In genomic region chr4:41196861-41197610, GRCm38 (mm10) we compare ENCODE assay signal across 10 mouse cellular contexts.
DNase-seq lines count a peak whose midpoint lies in the region; ATAC-seq lines count a peak whose summit lies in the region.
"Had no signal": no experiment of that assay in that cellular context is flagged by ENCODE, and none has a peak within 500 bp of the region (broad histone marks: within the 10 kb centered on the region; RNA-seq: fewer than 3 reads in every experiment).

No protein-coding gene starts in this region.

- 78% methylated on average over 3 of the region's 3 CpGs for WGBS in hindbrain, embryonic 12.5 days
- whole genome bisulfite sequencing in hindbrain, embryonic 10.5 days: 86% methylated on average over 3 of the region's 3 CpGs
- 40% methylated on average over 3 of the region's 3 CpGs for WGBS in embryonic facial prominence, embryonic 13.5 days
- WGBS in limb, embryonic 15.5 days: 53% methylated on average over 3 of the region's 3 CpGs

- H3K36me3 ChIP-seq in hindbrain, embryonic 12.5 days: peaks cover 88% of the 10 kb centered on the region
- peaks cover 100% of the 10 kb centered on the region for H3K36me3 ChIP-seq in hindbrain, embryonic 10.5 days
- peaks cover 99% of the 10 kb centered on the region for H3K36me3 ChIP-seq in embryonic facial prominence, embryonic 13.5 days
- H3K36me3 ChIP-seq in limb, embryonic 15.5 days: peaks cover 98% of the 10 kb centered on the region

- no peaks in the 10 kb centered on the region for H3K9me3 ChIP-seq in hindbrain, embryonic 12.5 days (replicated peaks)
- H3K9me3 ChIP-seq in hindbrain, embryonic 10.5 days: no peaks in the 10 kb centered on the region
- no peaks in the 10 kb centered on the region for H3K9me3 ChIP-seq in embryonic facial prominence, embryonic 13.5 days
- no peaks in the 10 kb centered on the region for H3K9me3 ChIP-seq in limb, embryonic 15.5 days
- H3K9me3 ChIP-seq: stomach, embryonic 15.5 days had no signal

- ATAC-seq in hindbrain, embryonic 12.5 days (ENCODE audit: low FRiP score): no peak
- no peak for ATAC-seq in embryonic facial prominence, embryonic 13.5 days (ENCODE audit: insufficient number of reproducible peaks, insufficient read depth, low FRiP score, low TSS enrichment, low read depth)
- no peak for ATAC-seq in limb, embryonic 15.5 days (ENCODE audit: insufficient number of reproducible peaks, low FRiP score, low TSS enrichment, low read depth)

- 0 out of 2 replicates have a peak overlapping the region, but pooled peaks have one; percentile 24 for H3K27ac ChIP-seq in hindbrain, embryonic 12.5 days
- H3K27ac ChIP-seq in hindbrain, embryonic 10.5 days: no peak overlapping the region
- H3K27ac ChIP-seq in embryonic facial prominence, embryonic 13.5 days: peak overlapping the region; percentile 35
- peak overlapping the region; percentile 54 for H3K27ac ChIP-seq in limb, embryonic 15.5 days
- H3K27ac ChIP-seq: stomach, embryonic 15.5 days had no signal

- H3K4me1 ChIP-seq in hindbrain, embryonic 12.5 days: no peaks in the 10 kb centered on the region
- no peaks in the 10 kb centered on the region for H3K4me1 ChIP-seq in hindbrain, embryonic 10.5 days (replicated peaks)
- peaks cover 13% of the 10 kb centered on the region for H3K4me1 ChIP-seq in embryonic facial prominence, embryonic 13.5 days
- peaks cover 5% of the 10 kb centered on the region; the same call in 1 of the 2 replicates for H3K4me1 ChIP-seq in limb, embryonic 15.5 days
- H3K4me1 ChIP-seq: stomach, embryonic 15.5 days had no signal

- no peak overlapping the region for H3K9ac ChIP-seq in hindbrain, embryonic 12.5 days
- no peak overlapping the region for H3K9ac ChIP-seq in embryonic facial prominence, embryonic 13.5 days
- no peak overlapping the region for H3K9ac ChIP-seq in limb, embryonic 15.5 days
- H3K9ac ChIP-seq: stomach, embryonic 15.5 days had no signal

- no peak for DNase-seq in hindbrain, embryonic 10.5 days (ENCODE audit: low spot score)
- DNase-seq in MN1 (ENCODE audit: low spot score): peak; percentile 74
- no peak for DNase-seq in frontal cortex, postnatal 25 days (ENCODE audit: low spot score in 2 of 2)
- no peak for DNase-seq in layer of hippocampus, adult 11-12 months (ENCODE audit: low spot score)
- no peak for DNase-seq in kidney, adult 18-20 months
- DNase-seq: cerebellum, adult 2 months had no signal

- H3K4me3 ChIP-seq in hindbrain, embryonic 12.5 days: no peak overlapping the region
- H3K4me3 ChIP-seq in hindbrain, embryonic 10.5 days: no peak overlapping the region
- H3K4me3 ChIP-seq in embryonic facial prominence, embryonic 13.5 days: no peak overlapping the region
- no peak overlapping the region for H3K4me3 ChIP-seq in limb, embryonic 15.5 days
- H3K4me3 ChIP-seq: stomach, embryonic 15.5 days had no signal

- no peaks in the 10 kb centered on the region for H3K27me3 ChIP-seq in hindbrain, embryonic 12.5 days
- H3K27me3 ChIP-seq in hindbrain, embryonic 10.5 days (ENCODE audit: insufficient read depth, poor library complexity, severe bottlenecking): no peaks in the 10 kb centered on the region
- H3K27me3 ChIP-seq in embryonic facial prominence, embryonic 13.5 days: no peaks in the 10 kb centered on the region
- no peaks in the 10 kb centered on the region for H3K27me3 ChIP-seq in limb, embryonic 15.5 days
- H3K27me3 ChIP-seq: stomach, embryonic 15.5 days had no signal

- H3K4me2 ChIP-seq in hindbrain, embryonic 12.5 days (replicated peaks): no peak overlapping the region
- H3K4me2 ChIP-seq in embryonic facial prominence, embryonic 13.5 days: no peak overlapping the region
- no peak overlapping the region for H3K4me2 ChIP-seq in limb, embryonic 15.5 days
- H3K4me2 ChIP-seq: stomach, embryonic 15.5 days had no signal
